Mouse (Mus musculus): ENCODE data around the gene Tbc1d25. TPM values are rescaled to one million over a fixed set of nuclear protein-coding genes. Genes with fewer than 3 reads are reported as not detected.

Gene Tbc1d25
- total RNA-seq, 1 experiment: 10.5 TPM

DNA sequence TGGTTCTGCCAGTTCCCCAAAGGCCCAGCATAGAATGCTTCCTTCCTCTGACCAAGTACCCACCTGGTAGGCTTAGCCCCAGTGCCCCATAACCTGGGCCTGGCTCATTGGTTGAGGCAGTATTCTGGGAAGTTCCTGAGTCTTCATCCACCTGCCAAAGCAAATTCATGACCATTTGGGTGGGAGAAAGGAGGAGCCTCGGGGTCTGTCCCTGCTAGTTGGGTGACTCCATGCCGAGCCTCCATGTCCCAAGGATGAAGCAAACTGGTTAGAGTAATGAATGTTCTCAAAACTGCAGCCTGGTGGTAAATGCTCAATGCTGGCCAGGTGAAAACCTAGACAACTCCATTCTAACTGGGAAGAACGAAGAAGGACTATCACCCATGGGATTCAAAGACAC, 34.9 kb downstream of the Tbc1d25 start:
- H3K9ac ChIP-seq (ENCODE audit: insufficient read depth, low read depth, low read length, poor library complexity, severe bottlenecking): 0 out of 2 replicates have a peak overlapping the region, but pooled peaks have one; percentile 17
- H3K36me3 ChIP-seq (ENCODE audit: control insufficient read depth, insufficient read depth, low read length, poor library complexity, severe bottlenecking): peaks cover 36% of the 10 kb centered on the region
- TF ChIP-seq CHD2 (IDR thresholded peaks at IDR 0.05; ENCODE audit: low read depth, low read length) (no peak), HCFC1 (IDR thresholded peaks at IDR 0.05; ENCODE audit: borderline replicate concordance, insufficient read depth, low read length) (no peak), MAFK (IDR thresholded peaks at IDR 0.05; ENCODE audit: insufficient read depth, low read depth, low read length) (no peak), ZC3H11A (IDR thresholded peaks at IDR 0.05; ENCODE audit: borderline replicate concordance, low read depth, low read length) (no peak), ZNF384 (IDR thresholded peaks at IDR 0.05; ENCODE audit: low read depth, low read length) (no peak)
- no peak overlapping the region for H3K27ac ChIP-seq (ENCODE audit: insufficient read depth, low read depth, low read length, poor library complexity, severe bottlenecking)
- no peaks in the 10 kb centered on the region for H3K9me3 ChIP-seq (ENCODE audit: control insufficient read depth, insufficient read depth, low read depth, low read length)
- no peak for DNase-seq (ENCODE audit: low read depth, low spot score)
- no peak overlapping the region for H3K4me3 ChIP-seq (ENCODE audit: insufficient read depth in 1 of 2, low read depth in 1 of 2, low read length in 2 of 2, poor library complexity in 1 of 2, severe bottlenecking in 1 of 2)
- peaks cover 0 to 2% of the 10 kb centered on the region in 2 experiments; a peak in 1 of 4 replicates for H3K4me1 ChIP-seq (ENCODE audit: control insufficient read depth in 2 of 2, insufficient read depth in 2 of 2, low read length in 2 of 2, poor library complexity in 1 of 2)
- in situ Hi-C loops (cut with MboI; ENCODE audit: low sequenced_read_pairs in 2 of 2, unreplicated experiment in 2 of 2): no loop called here

GRCm38 (mm10) chrX:8140446-8140845, 35.5 kb downstream of the Tbc1d25 start:
- no peak overlapping the region for H3K4me3 ChIP-seq (ENCODE audit: insufficient read depth in 1 of 2, low read depth in 1 of 2, low read length in 2 of 2, poor library complexity in 1 of 2, severe bottlenecking in 1 of 2)

DNA sequence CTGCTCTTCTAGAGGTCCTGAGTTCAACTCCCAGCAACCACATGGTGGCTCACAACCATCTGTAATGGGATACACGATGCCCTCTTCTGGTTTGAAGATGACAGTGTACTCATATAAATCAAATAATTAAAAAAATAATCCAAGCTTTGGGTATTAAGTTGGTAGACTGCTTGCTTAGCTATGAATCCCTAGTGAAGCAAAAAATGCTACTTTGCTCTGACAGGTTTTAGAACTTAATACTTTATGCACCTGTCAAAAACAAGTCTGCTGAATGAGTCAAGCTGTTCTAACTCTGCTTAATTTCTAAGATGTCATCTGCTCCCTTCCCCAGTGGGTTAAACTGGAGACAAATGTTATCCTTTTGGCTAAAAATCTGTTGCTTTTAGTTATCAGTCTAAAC, 36.5 kb downstream of the Tbc1d25 start:
- no peak for TF ChIP-seq ZC3H11A (IDR thresholded peaks at IDR 0.05; ENCODE audit: borderline replicate concordance, low read depth, low read length)
- no peak for TF ChIP-seq MAFK (IDR thresholded peaks at IDR 0.05; ENCODE audit: insufficient read depth, low read depth, low read length)
- TF ChIP-seq ZNF384 (IDR thresholded peaks at IDR 0.05; ENCODE audit: low read depth, low read length): no peak
- TF ChIP-seq HCFC1 (IDR thresholded peaks at IDR 0.05; ENCODE audit: borderline replicate concordance, insufficient read depth, low read length): no peak
- no peak for TF ChIP-seq CHD2 (IDR thresholded peaks at IDR 0.05; ENCODE audit: low read depth, low read length)
- no peak for DNase-seq (ENCODE audit: low read depth, low spot score)
- H3K4me1 ChIP-seq (ENCODE audit: control insufficient read depth in 2 of 2, insufficient read depth in 2 of 2, low read length in 2 of 2, poor library complexity in 1 of 2): peaks cover 0 to 2% of the 10 kb centered on the region in 2 experiments; a peak in 1 of 4 replicates
- H3K9ac ChIP-seq (ENCODE audit: insufficient read depth, low read depth, low read length, poor library complexity, severe bottlenecking): no peak overlapping the region
- H3K9me3 ChIP-seq (ENCODE audit: control insufficient read depth, insufficient read depth, low read depth, low read length): no peaks in the 10 kb centered on the region
- in situ Hi-C loops (cut with MboI; ENCODE audit: low sequenced_read_pairs in 2 of 2, unreplicated experiment in 2 of 2): no loop called here
- no peak overlapping the region for H3K4me3 ChIP-seq (ENCODE audit: insufficient read depth in 1 of 2, low read depth in 1 of 2, low read length in 2 of 2, poor library complexity in 1 of 2, severe bottlenecking in 1 of 2)
- H3K36me3 ChIP-seq (ENCODE audit: control insufficient read depth, insufficient read depth, low read length, poor library complexity, severe bottlenecking): peaks cover 30% of the 10 kb centered on the region
- H3K27ac ChIP-seq (ENCODE audit: insufficient read depth, low read depth, low read length, poor library complexity, severe bottlenecking): no peak overlapping the region

More at GRCm38 (mm10) chrX:8140446-8140845, 35.5 kb downstream of the Tbc1d25 start:
- TF ChIP-seq ZC3H11A (IDR thresholded peaks at IDR 0.05; ENCODE audit: borderline replicate concordance, low read depth, low read length): no peak
- TF ChIP-seq ZNF384 (IDR thresholded peaks at IDR 0.05; ENCODE audit: low read depth, low read length): no peak
- no peak for DNase-seq (ENCODE audit: low read depth, low spot score)
- peaks cover 36% of the 10 kb centered on the region for H3K36me3 ChIP-seq (ENCODE audit: control insufficient read depth, insufficient read depth, low read length, poor library complexity, severe bottlenecking)
- H3K4me1 ChIP-seq (ENCODE audit: control insufficient read depth in 2 of 2, insufficient read depth in 2 of 2, low read length in 2 of 2, poor library complexity in 1 of 2): peaks cover 0 to 2% of the 10 kb centered on the region in 2 experiments; a peak in 1 of 4 replicates
- no peak overlapping the region for H3K27ac ChIP-seq (ENCODE audit: insufficient read depth, low read depth, low read length, poor library complexity, severe bottlenecking)
- H3K9ac ChIP-seq (ENCODE audit: insufficient read depth, low read depth, low read length, poor library complexity, severe bottlenecking): no peak overlapping the region
- no peaks in the 10 kb centered on the region for H3K9me3 ChIP-seq (ENCODE audit: control insufficient read depth, insufficient read depth, low read depth, low read length)
- in situ Hi-C loops (cut with MboI; ENCODE audit: low sequenced_read_pairs in 2 of 2, unreplicated experiment in 2 of 2): no loop called here

DNA sequence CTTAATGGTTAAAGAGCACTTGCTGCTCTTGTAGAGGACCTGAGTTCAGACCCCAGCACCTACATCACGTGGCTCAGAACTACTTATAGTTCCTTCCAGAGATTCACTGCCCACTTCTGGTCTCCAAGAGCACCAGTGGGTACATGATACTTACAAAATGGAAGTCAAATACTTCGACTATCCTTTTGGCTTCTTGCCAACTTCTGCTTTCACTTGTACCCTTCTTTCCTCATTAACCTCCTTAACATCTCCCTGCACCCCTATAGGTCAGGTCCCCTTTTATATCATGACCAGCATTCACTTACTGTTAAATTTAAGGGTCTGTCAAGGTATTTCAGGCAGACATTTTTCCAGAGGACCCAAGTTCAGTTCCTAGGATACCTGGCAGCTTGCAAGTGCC, 40.1 kb downstream of the Tbc1d25 start:
- Histone ChIP-seq H3K9ac (ENCODE audit: insufficient read depth, low read depth, low read length, poor library complexity, severe bottlenecking) (no peak overlapping the region), H3K27ac (ENCODE audit: insufficient read depth, low read depth, low read length, poor library complexity, severe bottlenecking) (no peak overlapping the region), H3K4me1 (ENCODE audit: control insufficient read depth in 2 of 2, insufficient read depth in 2 of 2, low read length in 2 of 2, poor library complexity in 1 of 2) (no peaks in the 10 kb centered on the region), H3K36me3 (ENCODE audit: control insufficient read depth, insufficient read depth, low read length, poor library complexity, severe bottlenecking) (peaks cover 5% of the 10 kb centered on the region), H3K9me3 (ENCODE audit: control insufficient read depth, insufficient read depth, low read depth, low read length) (no peaks in the 10 kb centered on the region), H3K4me3 (ENCODE audit: insufficient read depth in 1 of 2, low read depth in 1 of 2, low read length in 2 of 2, poor library complexity in 1 of 2, severe bottlenecking in 1 of 2) (no peak overlapping the region)
- TF ChIP-seq CHD2 (IDR thresholded peaks at IDR 0.05; ENCODE audit: low read depth, low read length) (no peak), ZC3H11A (IDR thresholded peaks at IDR 0.05; ENCODE audit: borderline replicate concordance, low read depth, low read length) (no peak), HCFC1 (IDR thresholded peaks at IDR 0.05; ENCODE audit: borderline replicate concordance, insufficient read depth, low read length) (no peak), MAFK (IDR thresholded peaks at IDR 0.05; ENCODE audit: insufficient read depth, low read depth, low read length) (no peak), ZNF384 (IDR thresholded peaks at IDR 0.05; ENCODE audit: low read depth, low read length) (no peak)
- no peak for DNase-seq (ENCODE audit: low read depth, low spot score)
- in situ Hi-C loops (cut with MboI; ENCODE audit: low sequenced_read_pairs in 2 of 2, unreplicated experiment in 2 of 2): no loop called here
